Mouse (Mus musculus) spleen, adult 2 months (tissue): ENCODE measurements around the gene Stard7.

Source experiments
- CTCF ChIP-seq: fragments of 200-500 bp; IDR thresholded peaks from 2 replicates; pipeline ENCODE4 v1.5.1; 2011; ENCODE audit warnings: mild to moderate bottlenecking, inconsistent platforms; ENCODE audit not compliant: insufficient read depth, insufficient read length, insufficient replicate concordance; ENCODE audit errors: extremely low read depth
- POLR2A ChIP-seq: fragments of 200-500 bp; IDR thresholded peaks from 2 replicates; pipeline ENCODE4 v1.6.1; 2011; ENCODE audit warnings: low read depth, low read length, inconsistent platforms

DNA sequence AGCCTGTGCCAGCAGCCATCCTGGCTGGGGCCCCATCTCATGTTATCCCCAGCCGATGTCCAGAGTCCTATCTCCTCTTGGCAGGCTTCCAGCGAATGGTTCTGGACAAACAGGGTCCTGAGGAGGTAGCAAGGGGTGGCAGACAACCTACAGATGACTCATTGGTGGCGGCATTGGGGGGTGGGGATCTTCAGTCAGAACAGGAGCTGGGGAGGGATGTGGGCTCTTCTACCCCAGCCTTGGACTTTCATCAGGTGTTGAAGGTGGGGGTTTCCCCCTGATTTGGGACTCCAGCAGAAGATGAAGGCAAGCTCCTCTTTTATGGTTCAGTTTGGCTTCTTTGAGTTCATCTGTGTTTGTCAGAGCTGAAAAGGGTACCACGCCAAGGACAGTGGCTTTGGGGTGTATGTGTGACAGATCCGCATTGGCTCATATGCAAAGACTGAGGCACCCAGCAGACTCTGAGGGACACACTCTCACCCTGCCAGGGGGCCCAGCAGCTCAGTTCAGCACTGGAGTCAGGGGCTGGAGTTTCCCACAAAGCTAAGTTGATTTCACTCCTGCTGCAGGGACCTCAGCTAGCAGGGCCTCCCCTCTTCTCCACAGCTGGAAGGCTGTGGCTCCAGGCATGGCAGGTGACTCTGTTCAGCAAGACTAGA is 64.1 kb downstream of the Stard7 start:
- no peak for TF ChIP-seq CTCF
- TF ChIP-seq POLR2A: peak; percentile 60
